Mouse (Mus musculus) left cerebral cortex, adult 2 months (tissue): ENCODE measurements at regions not wholly inside any gene's neighbourhood (a gene's known extent, or its start where the extent isn't known, plus 50 kb on each side); places are given as distances from the start of the nearest gene placed in this dataset.

Source experiments
- DNase-seq, 2 experiments: peaks; one replicate each; pipeline ENCODE4 v3.0.0; 2021 to 2022; ENCODE audit warnings: low spot score in 2 of 2, mixed read lengths in 1 of 2; ENCODE audit errors: extremely low spot score in 1 of 2
- H3K27ac ChIP-seq: fragments of 200-600 bp; 2 replicates; pipeline ENCODE4 v1.8.1; 2022
- H3K4me3 ChIP-seq: fragments of 200-600 bp; 2 replicates; pipeline ENCODE4 v1.8.1; 2022
- CTCF ChIP-seq: fragments of 200-600 bp; IDR thresholded peaks from 2 replicates; pipeline ENCODE4 v1.8.1; 2022; ENCODE audit warnings: antibody characterized with exemption, mild to moderate bottlenecking, moderate library complexity
- intact Hi-C: fragments of 180-260 bp; cut with DNase I; formaldehyde crosslinking; loops from one replicate; pipeline ENCODE4 v1.15.1; 2025

DNA sequence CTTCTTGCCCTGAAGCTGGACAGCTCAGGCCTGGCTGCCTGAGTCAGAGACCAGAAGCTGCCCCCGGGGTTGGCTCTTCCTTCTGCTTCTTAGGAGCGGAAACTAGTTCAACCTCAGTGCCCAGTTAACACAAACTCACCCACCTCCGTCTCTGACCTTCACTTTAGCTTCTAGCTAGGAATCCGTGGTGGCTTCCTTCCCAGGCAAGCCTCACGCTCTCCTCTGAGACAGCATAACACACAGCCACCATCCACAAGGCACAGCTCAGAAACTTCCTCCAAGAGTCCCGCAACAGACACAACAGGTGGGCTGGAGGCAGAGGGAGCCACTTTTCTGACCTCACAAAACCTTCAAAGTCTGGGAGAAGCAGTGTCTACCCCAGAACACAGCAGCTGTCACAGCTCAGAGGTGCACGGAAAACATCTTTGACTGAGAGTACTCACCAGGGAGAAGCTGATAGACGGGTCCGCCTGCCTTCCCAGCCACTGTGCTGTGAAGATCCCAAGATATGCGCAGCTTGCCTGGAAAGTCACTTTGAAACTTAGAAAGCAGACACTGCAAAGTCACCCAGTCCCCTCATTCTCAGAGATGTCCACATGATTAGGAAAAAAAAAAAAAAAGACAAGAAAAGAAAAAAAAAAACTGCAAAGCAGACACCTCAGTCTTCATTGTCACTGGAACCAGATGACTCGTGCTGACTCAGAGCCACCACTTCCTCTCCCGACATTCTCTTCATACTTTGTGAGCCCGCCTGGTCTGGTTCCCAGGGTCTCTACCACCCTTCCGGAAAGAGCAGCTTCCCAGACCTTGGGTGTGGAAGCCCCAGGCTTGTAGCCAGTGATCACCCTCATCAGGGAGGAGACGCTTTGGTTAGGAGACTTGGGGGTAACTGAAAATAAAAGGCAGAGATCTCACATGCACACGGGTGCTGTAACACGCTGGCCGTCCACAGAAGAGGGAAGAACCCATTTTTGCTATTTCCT is 162.1 kb upstream of the Spdye4c start:
- intact Hi-C loops, result no loop called here
- no peak for DNase-seq
- no peak for TF ChIP-seq CTCF
- Histone ChIP-seq H3K4me3 (0 out of 2 replicates have a peak overlapping the region, but pooled peaks have one; percentile 9), H3K27ac (0 out of 2 replicates have a peak overlapping the region, but pooled peaks have one; percentile 19)

DNA sequence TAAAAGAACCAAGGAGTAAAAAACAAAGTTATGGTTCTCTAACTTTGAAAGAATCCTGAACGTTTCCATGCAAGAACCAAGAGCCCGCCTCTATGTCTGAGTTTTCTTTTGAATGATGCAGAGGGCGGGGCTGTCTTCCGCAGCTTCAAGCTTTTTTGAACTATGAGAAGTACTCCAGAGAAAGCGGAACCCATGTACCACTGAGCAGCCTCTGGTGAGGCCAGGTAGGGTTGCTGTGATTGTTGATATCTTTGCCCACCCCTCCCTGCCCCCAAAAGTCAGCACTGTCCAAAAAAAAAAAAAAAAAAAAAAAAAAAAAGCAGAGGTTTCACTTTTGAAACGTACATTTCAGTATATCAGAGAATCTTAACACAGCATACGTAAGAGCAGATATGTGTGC is 161.2 kb upstream of the Spdye4c start:
- Histone ChIP-seq H3K4me3 (no peak overlapping the region), H3K27ac (no peak overlapping the region)
- no peak for TF ChIP-seq CTCF
- intact Hi-C loops, result no loop called here
- DNase-seq, result no peak

GRCm38 (mm10) chr2:128430776-128431291 is 160.2 kb upstream of the Spdye4c start:
- Histone ChIP-seq H3K4me3 (no peak overlapping the region), H3K27ac (no peak overlapping the region)
- intact Hi-C loops, result no loop called here
- TF ChIP-seq CTCF, result no peak
- no peak for DNase-seq

DNA sequence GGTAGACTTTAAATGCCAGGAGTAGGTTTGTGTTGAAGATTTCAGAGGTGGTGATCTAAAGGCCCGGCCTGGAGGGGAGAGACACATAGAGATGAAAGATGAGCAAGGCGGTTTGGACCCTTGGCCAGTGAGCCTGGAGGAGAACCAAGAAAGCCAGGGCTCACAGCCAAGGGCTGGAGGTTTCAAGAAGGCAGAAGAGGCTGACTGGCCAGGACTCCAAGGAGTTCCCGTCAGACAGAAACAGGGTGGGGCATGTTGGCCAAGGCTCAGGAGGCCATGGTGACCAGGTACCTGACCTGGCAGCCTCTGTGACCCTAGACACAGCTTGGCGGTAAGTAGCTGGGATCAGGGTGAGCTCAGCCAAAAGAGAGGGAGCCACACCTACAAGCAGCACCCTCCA is 159.3 kb upstream of the Spdye4c start:
- Histone ChIP-seq H3K27ac (no peak overlapping the region), H3K4me3 (no peak overlapping the region)
- TF ChIP-seq CTCF, result no peak
- intact Hi-C loops, result no loop called here
- DNase-seq, result no peak

GRCm38 (mm10) chr2:128432741-128433140 is 158.3 kb upstream of the Spdye4c start:
- TF ChIP-seq CTCF, result no peak
- Histone ChIP-seq H3K4me3 (no peak overlapping the region), H3K27ac (no peak overlapping the region)
- intact Hi-C loops, result no loop called here
- no peak for DNase-seq

- TF ChIP-seq CTCF, result no peak
- Histone ChIP-seq H3K27ac (no peak overlapping the region), H3K4me3 (no peak overlapping the region)
- DNase-seq, result no peak
- intact Hi-C loops, result no loop called here
Observed at GRCm38 (mm10) chr2:128433553-128434081, 157.4 kb upstream of the Spdye4c start.

DNA sequence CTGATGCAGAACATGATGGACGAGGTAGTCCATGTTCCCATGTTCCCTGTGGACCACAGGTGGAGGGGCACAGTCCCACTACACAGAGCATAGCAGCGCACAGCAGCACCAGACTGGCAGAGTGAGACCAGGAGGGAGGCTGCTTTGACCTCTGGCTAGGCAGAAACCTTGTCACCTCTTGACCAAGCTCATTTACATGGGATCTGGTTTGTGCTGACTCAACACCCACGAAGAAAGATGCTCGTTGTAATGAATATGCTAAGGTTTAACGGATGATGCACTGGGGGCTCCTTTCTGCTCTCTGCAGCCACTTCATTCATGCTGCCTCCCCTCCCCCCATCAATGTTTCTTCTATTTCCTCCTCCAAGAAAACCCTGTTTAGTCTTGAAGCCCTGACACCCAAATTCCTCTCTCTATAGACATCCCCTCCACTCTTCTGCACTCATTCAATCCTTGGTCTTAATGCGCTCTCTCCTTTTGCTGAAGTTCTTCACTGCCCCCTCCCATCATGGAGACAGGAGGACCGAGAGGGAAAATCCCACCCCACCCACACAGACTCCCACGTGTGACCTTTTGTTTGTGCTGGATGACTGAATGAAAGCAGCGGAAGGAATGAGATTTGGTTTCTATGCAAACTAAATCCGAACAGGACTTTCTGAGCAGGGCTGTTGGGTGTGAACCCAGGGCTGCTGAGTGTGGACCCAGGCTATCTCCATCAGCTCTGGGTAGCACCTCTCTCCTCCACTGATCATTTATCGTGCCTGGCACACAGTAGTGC is 156.6 kb upstream of the Spdye4c start:
- intact Hi-C loops, result no loop called here
- Histone ChIP-seq H3K27ac (no peak overlapping the region), H3K4me3 (no peak overlapping the region)
- no peak for DNase-seq
- no peak for TF ChIP-seq CTCF

DNA sequence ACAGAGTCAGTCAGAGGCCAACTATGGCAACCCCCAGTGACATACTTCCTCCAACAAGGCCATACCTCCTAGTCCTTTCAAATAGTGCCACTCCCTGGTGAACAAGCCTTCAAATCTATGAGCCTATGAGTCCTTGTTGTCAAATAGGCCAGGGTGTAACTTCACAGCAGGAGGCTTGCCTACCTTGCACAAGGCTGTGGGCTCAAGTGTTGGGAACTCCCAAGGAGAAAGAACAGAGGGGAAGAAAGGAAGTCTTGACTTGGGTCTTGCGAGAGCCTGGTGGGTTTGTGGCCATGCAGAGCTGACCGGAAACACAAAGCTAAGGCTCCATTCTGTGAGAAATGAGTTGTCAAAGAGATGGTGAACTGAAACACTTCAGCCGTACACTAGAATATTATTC is 154.6 kb upstream of the Spdye4c start:
- Histone ChIP-seq H3K27ac (no peak overlapping the region), H3K4me3 (no peak overlapping the region)
- intact Hi-C loops, result no loop called here
- no peak for DNase-seq
- no peak for TF ChIP-seq CTCF

DNA sequence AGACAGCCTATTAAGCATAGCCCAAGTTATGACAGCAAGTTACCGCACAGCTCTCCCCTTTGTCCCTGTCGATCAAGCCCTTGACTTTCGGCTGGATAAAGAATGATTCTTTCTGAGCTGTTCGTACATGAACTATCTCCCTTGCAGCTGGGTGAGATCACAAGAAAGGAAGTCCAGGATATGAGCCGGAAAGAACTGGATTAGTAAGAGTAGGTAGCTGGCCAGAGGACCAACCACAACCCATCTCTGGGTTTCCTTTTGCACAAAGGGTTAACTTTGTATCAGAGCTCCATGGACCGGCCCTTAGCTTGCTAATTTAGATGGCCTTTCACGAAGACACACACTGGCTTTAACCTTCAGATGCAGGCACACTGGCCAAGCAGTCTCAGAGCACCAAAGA is 153.3 kb upstream of the Spdye4c start:
- no peak overlapping the region for H3K27ac ChIP-seq
- no peak overlapping the region for H3K4me3 ChIP-seq
- no peak for DNase-seq
- intact Hi-C loops, result no loop called here
- TF ChIP-seq CTCF, result no peak

GRCm38 (mm10) chr2:128438161-128438822 is 152.7 kb upstream of the Spdye4c start:
- DNase-seq, result no peak
- intact Hi-C loops, result no loop called here
- TF ChIP-seq CTCF, result no peak
- H3K27ac ChIP-seq, result no peak overlapping the region
- no peak overlapping the region for H3K4me3 ChIP-seq

- DNase-seq, result no peak
- Histone ChIP-seq H3K4me3 (no peak overlapping the region), H3K27ac (no peak overlapping the region)
- intact Hi-C loops, result no loop called here
- no peak for TF ChIP-seq CTCF
Observed at GRCm38 (mm10) chr2:128438897-128439296, 152.1 kb upstream of the Spdye4c start.
